Mouse (Mus musculus) CH12.LX (cell line): ENCODE measurements at regions not wholly inside any gene's neighbourhood (a gene's known extent, or its start where the extent isn't known, plus 50 kb on each side); places are given as distances from the start of the nearest gene placed in this dataset.

Source experiments
- DNase-seq: peaks from one replicate; pipeline ENCODE4 v3.0.0-alpha.2; 2013; ENCODE audit errors: extremely low read depth
- H3K27ac ChIP-seq: 2 replicates; pipeline ENCODE4 v1.5.1; 2012; ENCODE audit warnings: low read depth, mild to moderate bottlenecking, control low read depth, moderate library complexity; ENCODE audit not compliant: insufficient read depth
- H3K27me3 ChIP-seq: replicated peaks from 2 replicates; pipeline ENCODE3; 2012; ENCODE audit warnings: inconsistent platforms
- H3K36me3 ChIP-seq, 2 experiments: replicated peaks in 1 of 2; 2 replicates each; pipeline versions ENCODE3 to v1.6.1; 2012; ENCODE audit warnings: inconsistent platforms in 1 of 2, low read length in 1 of 2, mild to moderate bottlenecking in 1 of 2, mixed read lengths in 1 of 2, moderate library complexity in 1 of 2; ENCODE audit not compliant: control insufficient read depth in 1 of 2, insufficient read depth in 1 of 2
- H3K4me1 ChIP-seq, 2 experiments: 2 replicates each; pipeline ENCODE4 v1.6.1; 2012; ENCODE audit warnings: inconsistent platforms in 1 of 2, moderate library complexity in 1 of 2; ENCODE audit not compliant: insufficient read depth in 2 of 2, control insufficient read depth in 1 of 2
- H3K4me2 ChIP-seq: 2 replicates; pipeline ENCODE4 v1.6.1; 2012; ENCODE audit warnings: low read depth, mild to moderate bottlenecking, control low read depth; ENCODE audit not compliant: poor library complexity, insufficient read depth, severe bottlenecking
- H3K4me3 ChIP-seq, 3 experiments: fragments of 150-350 bp in 1 of 3; sonication (generic) in 1 of 3; replicated peaks in 1 of 3; 2 replicates each; pipeline versions ENCODE3 to v1.5.1; 2011 to 2012; ENCODE audit warnings: low read depth in 2 of 3, low read length in 2 of 3, mild to moderate bottlenecking in 2 of 3, moderate library complexity in 2 of 3, control low read depth in 1 of 3, improper control_type of control experiment in 1 of 3, inconsistent platforms in 1 of 3, mixed read lengths in 1 of 3; ENCODE audit not compliant: poor library complexity in 1 of 3
- H3K79me2 ChIP-seq: replicated peaks from 2 replicates; pipeline ENCODE4 v1.6.1; 2012; ENCODE audit warnings: mild to moderate bottlenecking, moderate library complexity; ENCODE audit not compliant: control insufficient read depth, poor library complexity, insufficient read depth, severe bottlenecking; ENCODE audit errors: extremely low read depth
- H3K9ac ChIP-seq: 2 replicates; pipeline ENCODE4 v1.6.1; 2012; ENCODE audit warnings: low read depth, mild to moderate bottlenecking, control low read depth, moderate library complexity; ENCODE audit not compliant: insufficient read depth
- H3K9me3 ChIP-seq: replicated peaks from 2 replicates; pipeline ENCODE3; 2012; ENCODE audit warnings: low read length, inconsistent platforms, mixed read lengths
- BHLHE40 ChIP-seq: IDR thresholded peaks from 2 replicates; pipeline ENCODE4 v1.6.1; 2011; ENCODE audit warnings: mild to moderate bottlenecking, low read depth, low read length, improper control_type of control experiment
- CHD1 ChIP-seq: IDR thresholded peaks from 2 replicates; pipeline ENCODE4 v1.6.1; 2012; ENCODE audit warnings: low read depth, low read length, improper control_type of control experiment, inconsistent platforms
- CTCF ChIP-seq, 2 experiments: IDR thresholded peaks in 1 of 2; conservative IDR thresholded peaks in 1 of 2; 2 replicates each; pipeline ENCODE4 v1.5.1; 2011 to 2012; ENCODE audit warnings: low read depth in 2 of 2, low read length in 2 of 2, improper control_type of control experiment in 1 of 2, inconsistent platforms in 1 of 2, mild to moderate bottlenecking in 1 of 2, moderate library complexity in 1 of 2
- ELF1 ChIP-seq: IDR thresholded peaks from 2 replicates; pipeline ENCODE4 v1.6.1; 2014; ENCODE audit warnings: low read depth, mild to moderate bottlenecking, inconsistent platforms, low read length, improper control_type of control experiment
- EP300 ChIP-seq: IDR thresholded peaks from 2 replicates; pipeline ENCODE4 v1.6.1; 2011; ENCODE audit warnings: low read length, improper control_type of control experiment
- ETS1 ChIP-seq: conservative IDR thresholded peaks from 2 replicates; pipeline ENCODE4 v1.6.1; 2012; ENCODE audit warnings: low read depth, mild to moderate bottlenecking, inconsistent platforms, low read length, improper control_type of control experiment, moderate library complexity
- HCFC1 ChIP-seq: IDR thresholded peaks from 2 replicates; pipeline ENCODE4 v1.6.1; 2012; ENCODE audit warnings: low read depth, mild to moderate bottlenecking, inconsistent platforms, low read length, improper control_type of control experiment
- IRF4 ChIP-seq: IDR thresholded peaks from 2 replicates; pipeline ENCODE4 v1.6.1; 2014; ENCODE audit warnings: low read depth, mild to moderate bottlenecking, inconsistent platforms, low read length, improper control_type of control experiment
- JUN ChIP-seq: IDR thresholded peaks from 2 replicates; pipeline ENCODE4 v1.6.1; 2011; ENCODE audit warnings: low read depth, mild to moderate bottlenecking, low read length, improper control_type of control experiment, moderate library complexity; ENCODE audit not compliant: insufficient read depth
- KAT2A ChIP-seq: IDR thresholded peaks from 2 replicates; pipeline ENCODE4 v1.6.1; 2012; ENCODE audit warnings: low read length, improper control_type of control experiment, inconsistent platforms; ENCODE audit not compliant: insufficient replicate concordance
- MAFK ChIP-seq: IDR thresholded peaks from 2 replicates; pipeline ENCODE4 v1.6.1; 2011; ENCODE audit warnings: low read length, improper control_type of control experiment; ENCODE audit not compliant: insufficient replicate concordance
- MAX ChIP-seq: IDR thresholded peaks from 2 replicates; pipeline ENCODE4 v1.6.1; 2011; ENCODE audit warnings: low read length, improper control_type of control experiment
- MAZ ChIP-seq: IDR thresholded peaks from 2 replicates; pipeline ENCODE4 v1.6.1; 2012; ENCODE audit warnings: low read depth, mild to moderate bottlenecking, inconsistent platforms, low read length, improper control_type of control experiment, moderate library complexity
- MEF2A ChIP-seq: IDR thresholded peaks from 2 replicates; pipeline ENCODE4 v1.6.1; 2014; ENCODE audit warnings: low read depth, mild to moderate bottlenecking, inconsistent platforms, low read length, improper control_type of control experiment, borderline replicate concordance
- PAX5 ChIP-seq: IDR thresholded peaks from 2 replicates; pipeline ENCODE4 v1.6.1; 2012; ENCODE audit warnings: low read length, inconsistent platforms, mixed read lengths
- POLR2AphosphoS2 ChIP-seq: IDR thresholded peaks from 2 replicates; pipeline ENCODE4 v1.6.1; 2011; ENCODE audit warnings: low read depth, low read length, improper control_type of control experiment
- SIN3A ChIP-seq: IDR thresholded peaks from 2 replicates; pipeline ENCODE4 v1.6.1; 2012; ENCODE audit warnings: low read length, improper control_type of control experiment, inconsistent platforms
- TCF12 ChIP-seq: IDR thresholded peaks from 2 replicates; pipeline ENCODE4 v1.6.1; 2014; ENCODE audit warnings: low read depth, mild to moderate bottlenecking, inconsistent platforms, low read length, improper control_type of control experiment
- UBTF ChIP-seq: IDR thresholded peaks from 2 replicates; pipeline ENCODE4 v1.6.1; 2012; ENCODE audit warnings: low read depth, mild to moderate bottlenecking, inconsistent platforms, low read length, improper control_type of control experiment, moderate library complexity
- USF2 ChIP-seq: conservative IDR thresholded peaks from 2 replicates; pipeline ENCODE4 v1.6.1; 2011; ENCODE audit warnings: low read depth, low read length, improper control_type of control experiment
- ZC3H11A ChIP-seq: IDR thresholded peaks from 2 replicates; pipeline ENCODE4 v1.6.1; 2012; ENCODE audit warnings: low read depth, mild to moderate bottlenecking, inconsistent platforms, low read length, improper control_type of control experiment
- ZKSCAN1 ChIP-seq: IDR thresholded peaks from 2 replicates; pipeline ENCODE4 v1.6.1; 2012; ENCODE audit warnings: low read depth, inconsistent platforms, low read length, improper control_type of control experiment, borderline replicate concordance
- ZMIZ1 ChIP-seq: IDR thresholded peaks from 2 replicates; pipeline ENCODE4 v1.6.1; 2012; ENCODE audit warnings: low read depth, mild to moderate bottlenecking, inconsistent platforms, low read length, improper control_type of control experiment
- ZNF384 ChIP-seq: IDR thresholded peaks from 2 replicates; pipeline ENCODE4 v1.6.1; 2012; ENCODE audit warnings: low read depth, low read length, improper control_type of control experiment, inconsistent platforms
- dilution Hi-C: fragments of 300-500 bp; cut with MboI; formaldehyde crosslinking; loops from 2 replicates; pipeline ENCODE4 v1.14.3; 2020; ENCODE audit warnings: low sequenced_read_pairs; ENCODE audit not compliant: extremely low pct_unique_long_range_greater_than_20kb, extremely low pct_ligation_motif_present
- in situ Hi-C: fragments of 300-500 bp; cut with MboI; formaldehyde crosslinking; loops from 3 replicates; pipeline ENCODE4 v1.14.3; 2019; ENCODE audit warnings: low sequenced_read_pairs, low pct_ligation_motif_present, low pct_unique_long_range_greater_than_20kb, mixed read lengths

DNA sequence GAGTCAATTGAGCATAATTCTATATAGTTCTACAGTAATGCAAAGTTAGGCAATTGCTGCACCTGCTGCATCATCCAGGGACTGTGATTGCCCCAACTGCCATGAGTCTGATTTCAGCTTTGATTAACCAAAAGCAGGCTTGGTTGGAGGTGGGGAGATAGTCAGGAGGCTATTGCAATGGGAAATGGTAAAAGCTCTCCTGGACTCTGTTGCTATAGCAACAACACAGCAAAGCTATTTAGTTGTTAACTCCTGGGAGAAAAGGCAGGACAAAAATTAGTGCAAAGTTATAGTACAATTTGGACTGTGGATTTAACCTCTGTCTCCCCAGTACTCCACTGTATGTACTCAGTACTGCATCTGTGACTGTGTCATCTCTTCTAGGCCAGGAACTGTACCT is 51.7 kb upstream of the Rasgrf1 start:
- no peak overlapping the region for H3K9ac ChIP-seq
- no peaks in the 10 kb centered on the region for H3K9me3 ChIP-seq
- dilution Hi-C loops: no loop called here
- H3K79me2 ChIP-seq: no peaks in the 10 kb centered on the region
- DNase-seq: no peak
- H3K27ac ChIP-seq: no peak overlapping the region
- TF ChIP-seq ZC3H11A (no peak), ELF1 (no peak), CTCF (conservative IDR thresholded peaks at IDR 0.05 in 1 of 2, IDR thresholded peaks at IDR 0.05 in 1 of 2; ENCODE audit: low read depth in 2 of 2, low read length in 2 of 2) (no peak), KAT2A (no peak), MAX (no peak), UBTF (no peak), MEF2A (no peak)
- TF ChIP-seq, all 38 proteins: peak for 0
- in situ Hi-C loops: no loop called here
- H3K4me2 ChIP-seq: no peak overlapping the region
- H3K4me1 ChIP-seq: peaks cover 2 to 3% of the 10 kb centered on the region in 2 experiments; a peak in 1 of 4 replicates
- H3K4me3 ChIP-seq: no peak overlapping the region
- no peaks in the 10 kb centered on the region for H3K36me3 ChIP-seq
- H3K27me3 ChIP-seq: peaks cover 1% of the 10 kb centered on the region

DNA sequence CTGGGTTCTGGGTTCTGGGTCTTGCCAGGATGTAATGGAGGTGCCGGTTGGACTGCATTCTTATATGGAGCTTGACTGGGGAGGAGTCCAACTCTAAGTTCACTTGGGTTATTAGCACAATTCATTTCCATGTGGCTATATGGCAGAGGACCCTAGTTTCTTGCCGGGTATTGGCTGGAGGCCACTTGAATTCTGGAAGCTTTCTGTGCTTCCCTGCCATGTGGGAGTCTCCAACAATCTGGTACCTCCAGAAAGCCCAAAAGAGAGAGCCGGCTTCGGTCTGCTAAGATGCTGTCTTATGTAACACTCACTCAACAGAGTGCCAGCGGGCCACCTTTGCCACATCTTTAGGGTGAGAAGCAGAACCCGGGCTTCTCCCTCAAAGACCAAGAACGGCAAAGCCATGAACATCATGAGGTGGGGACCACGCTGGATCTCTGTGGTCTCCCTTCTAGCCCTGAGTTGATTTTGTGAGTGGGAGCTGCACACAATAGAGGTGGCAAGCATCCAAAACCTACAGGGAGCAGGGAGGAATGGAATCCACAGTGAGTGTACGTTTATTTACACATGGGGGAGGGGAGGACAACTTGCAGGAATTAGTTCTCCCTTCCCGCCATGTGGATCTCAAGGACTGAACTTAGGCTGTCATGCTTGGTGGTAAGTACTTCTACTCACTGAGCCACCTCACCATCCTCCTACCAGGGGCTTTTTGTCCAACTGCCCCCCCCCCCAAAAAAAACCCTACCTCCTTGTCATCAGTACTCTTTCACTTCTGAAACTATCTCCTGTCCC is 59.0 kb upstream of the Rasgrf1 start:
- no peak for TF ChIP-seq ZKSCAN1
- no peak for TF ChIP-seq MAZ
- TF ChIP-seq CHD1: no peak
- no peak for TF ChIP-seq TCF12
- no peak for TF ChIP-seq SIN3A
- no peak for TF ChIP-seq KAT2A
- Histone ChIP-seq H3K4me2 (no peak overlapping the region), H3K36me3 (no peaks in the 10 kb centered on the region), H3K9ac (no peak overlapping the region), H3K4me1 (peaks cover 8 to 15% of the 10 kb centered on the region in 2 experiments), H3K4me3 (no peak overlapping the region), H3K27me3 (peaks cover 2% of the 10 kb centered on the region), H3K79me2 (no peaks in the 10 kb centered on the region), H3K9me3 (no peaks in the 10 kb centered on the region), H3K27ac (no peak overlapping the region)
- dilution Hi-C loops: no loop called here
- in situ Hi-C loops: no loop called here
- no peak for DNase-seq

DNA sequence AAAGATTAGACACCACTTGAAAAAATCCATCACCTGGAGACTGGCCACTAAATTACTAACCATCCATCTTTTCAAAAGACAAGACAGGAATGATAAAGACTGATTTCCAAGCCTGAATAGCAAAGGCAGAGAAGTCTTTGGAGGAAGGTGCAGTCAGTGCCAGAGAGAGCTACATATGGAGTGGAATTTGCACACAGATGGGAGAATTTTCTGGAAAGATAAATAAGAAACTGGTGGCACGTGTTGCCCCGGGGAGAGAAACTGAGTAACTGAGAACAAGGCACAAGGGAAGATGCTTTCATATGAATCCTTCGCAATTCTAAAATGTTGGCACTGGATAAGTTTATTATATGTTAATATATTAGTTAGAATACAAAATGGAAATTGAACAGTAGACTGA is 59.8 kb upstream of the Rasgrf1 start:
- Histone ChIP-seq H3K4me3 (no peak overlapping the region), H3K9ac (no peak overlapping the region), H3K9me3 (no peaks in the 10 kb centered on the region), H3K79me2 (no peaks in the 10 kb centered on the region), H3K36me3 (no peaks in the 10 kb centered on the region), H3K4me1 (peaks cover 10 to 22% of the 10 kb centered on the region in 2 experiments), H3K27ac (no peak overlapping the region), H3K27me3 (peaks cover 2% of the 10 kb centered on the region), H3K4me2 (no peak overlapping the region)
- TF ChIP-seq USF2: no peak
- TF ChIP-seq ZMIZ1: no peak
- no peak for TF ChIP-seq JUN
- TF ChIP-seq HCFC1: no peak
- no peak for TF ChIP-seq ZNF384
- TF ChIP-seq POLR2AphosphoS2: no peak
- no peak for TF ChIP-seq ETS1
- TF ChIP-seq MAFK: no peak
- TF ChIP-seq SIN3A: no peak
- no peak for TF ChIP-seq IRF4
- no peak for TF ChIP-seq BHLHE40
- TF ChIP-seq ZC3H11A: no peak
- no peak for TF ChIP-seq EP300
- no peak for TF ChIP-seq PAX5
- no peak for TF ChIP-seq MAX
- dilution Hi-C loops: no loop called here
- in situ Hi-C loops: no loop called here
- no peak for DNase-seq
